ENCODE assay signal across 16 mouse cellular contexts in the genomic region with DNA sequence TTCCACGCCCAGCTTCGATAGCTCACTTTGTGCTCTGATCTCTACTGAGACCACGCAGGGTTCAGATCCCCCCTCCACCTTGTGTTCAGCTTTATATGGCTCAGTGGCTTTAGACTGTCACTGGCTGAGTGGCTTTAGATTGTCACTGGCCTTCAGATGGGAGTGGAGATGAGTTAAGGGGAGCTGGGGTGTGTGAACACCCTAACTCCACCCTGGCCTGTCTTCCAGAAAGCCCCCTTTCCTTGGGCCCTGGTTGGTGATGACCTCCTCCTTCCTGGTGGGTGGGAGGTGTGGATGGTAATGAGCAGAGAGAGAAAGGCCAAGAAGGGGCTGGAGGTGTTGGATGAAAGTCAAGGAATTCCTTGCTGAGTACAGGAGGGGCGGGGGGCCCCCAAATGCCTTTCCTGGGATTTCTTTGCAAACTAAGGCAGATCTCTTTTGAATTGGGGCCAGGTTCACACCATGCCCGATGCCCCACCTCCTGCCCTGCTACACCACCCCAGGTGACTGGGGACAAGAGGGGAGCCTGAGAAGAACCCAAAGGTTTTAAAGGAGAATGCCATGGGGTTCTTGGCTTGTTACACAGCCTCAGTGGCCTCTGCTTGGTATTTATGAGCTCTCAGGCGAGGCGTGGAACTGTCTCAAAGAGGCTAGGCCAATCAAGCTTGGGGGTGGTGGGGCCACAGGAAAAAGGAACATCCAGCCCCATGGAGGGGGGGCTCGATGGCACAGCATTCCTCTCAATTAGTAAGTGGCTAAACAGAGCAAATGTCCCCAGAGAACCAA.
"Had no signal": no experiment of that assay in that cellular context is flagged by ENCODE, and none has a peak within 500 bp of the region (broad histone marks: within the 10 kb centered on the region; RNA-seq: fewer than 3 reads in every experiment).

No protein-coding gene starts in this region.

- H3K27ac ChIP-seq: kidney, postnatal 0 days; layer of hippocampus, adult 2 months; limb, embryonic 12.5 days; liver, embryonic 13.5 days; midbrain, embryonic 12.5 days; neural tube, embryonic 12.5 days; neural tube, embryonic 15.5 days had no signal

- H3K4me2 ChIP-seq: limb, embryonic 12.5 days; liver, embryonic 13.5 days; lung, embryonic 14.5 days; midbrain, embryonic 12.5 days; neural tube, embryonic 12.5 days; neural tube, embryonic 15.5 days had no signal

- ATAC-seq: intestine, postnatal 0 days; lung, postnatal 0 days had no signal

- H3K36me3 ChIP-seq: limb, embryonic 12.5 days; liver, embryonic 13.5 days; midbrain, embryonic 12.5 days; neural tube, embryonic 12.5 days; neural tube, embryonic 15.5 days had no signal

- DNase-seq: kidney, adult 2 months; layer of hippocampus, adult 9-11 months; liver, embryonic 13.5 days; lung, embryonic 14.5 days; lung, postnatal 36 days; retina, postnatal 1 day; thymus, postnatal 25 days had no signal

- H3K9me3 ChIP-seq: limb, embryonic 12.5 days; liver, embryonic 13.5 days; midbrain, embryonic 12.5 days; neural tube, embryonic 12.5 days; neural tube, embryonic 15.5 days had no signal

- H3K4me3 ChIP-seq: layer of hippocampus, adult 2 months; limb, embryonic 12.5 days; liver, embryonic 13.5 days; megakaryocyte, embryonic 14.5 days; midbrain, embryonic 12.5 days; neural tube, embryonic 12.5 days; neural tube, embryonic 15.5 days had no signal

- H3K9ac ChIP-seq: limb, embryonic 12.5 days; liver, embryonic 13.5 days; lung, embryonic 14.5 days; midbrain, embryonic 12.5 days; neural tube, embryonic 12.5 days; neural tube, embryonic 15.5 days had no signal
